Mouse (Mus musculus): ENCODE data around the gene Gm10577.

Gm10577 gene

GRCm38 (mm10) chr4:100994442-100995255 lies 25.8 kb downstream of the Gm10577 start:
- no peak for DNase-seq (ENCODE audit: low spot score)

DNA sequence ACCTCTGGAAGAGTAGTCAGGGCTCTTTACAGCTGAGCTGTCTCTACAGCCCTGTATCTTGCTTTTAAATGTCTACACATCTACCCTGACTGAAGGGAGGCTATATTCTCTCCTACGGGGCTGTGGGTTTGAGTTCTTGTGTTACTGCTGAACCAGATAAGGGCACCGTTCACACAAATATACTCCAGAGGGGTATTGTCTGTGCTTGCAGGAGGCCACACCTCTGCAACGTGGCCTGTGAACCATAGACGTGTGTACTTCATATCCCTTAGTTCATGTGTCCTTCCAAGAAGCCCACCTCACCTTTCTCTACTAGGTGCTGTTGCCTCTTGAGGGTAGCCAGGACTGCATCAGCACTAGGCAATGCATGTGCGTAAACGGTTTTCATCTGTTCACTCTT lies 28.4 kb downstream of the Gm10577 start:
- no peak for DNase-seq (ENCODE audit: low spot score)

DNA sequence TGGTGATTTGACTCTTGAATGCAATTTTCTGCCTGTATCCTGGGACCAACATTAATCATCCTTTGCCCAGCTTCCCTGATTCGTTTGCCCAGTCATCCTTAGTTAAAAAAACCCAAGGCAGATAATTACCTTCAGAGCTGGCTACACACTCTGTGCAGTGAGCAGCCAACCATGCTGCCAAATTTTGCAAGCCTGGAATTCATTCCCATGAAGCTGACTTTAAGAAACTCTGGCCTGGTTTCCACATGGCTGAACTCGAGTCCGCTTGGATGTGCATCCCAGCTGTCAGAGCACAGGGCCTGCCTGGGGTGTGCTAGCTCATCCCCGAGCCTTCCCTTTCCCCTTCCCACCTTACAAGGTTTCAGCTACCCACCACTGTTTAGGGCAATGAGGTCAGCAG lies 29.5 kb downstream of the Gm10577 start:
- DNase-seq (ENCODE audit: low spot score) = no peak

DNA sequence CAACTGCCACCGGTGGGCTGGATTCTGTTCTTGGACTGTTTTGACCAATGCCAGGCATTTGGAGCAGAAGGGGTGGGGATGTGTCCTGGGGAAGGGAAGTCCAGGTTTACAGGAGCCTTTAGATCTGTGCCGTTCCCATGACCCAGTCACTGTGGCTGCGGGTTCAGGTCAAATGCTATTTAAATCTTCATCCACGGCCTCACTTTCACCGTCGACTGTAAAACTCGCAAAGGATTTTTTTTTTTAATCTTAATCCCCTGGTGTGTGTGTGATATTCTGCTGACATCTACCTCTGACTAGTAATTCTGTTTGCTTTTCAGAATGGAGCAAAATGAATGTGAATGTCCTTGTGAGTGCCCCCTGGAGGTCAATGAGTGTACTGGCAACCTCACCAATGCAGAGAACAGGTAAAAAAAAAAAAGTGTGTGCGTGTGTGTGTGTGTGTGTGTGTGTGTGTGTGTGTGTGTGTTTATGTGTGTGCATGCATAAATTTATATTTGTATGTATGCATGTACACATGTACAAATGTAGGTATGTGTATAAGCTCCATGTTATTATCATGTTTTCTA lies 32.2 kb downstream of the Gm10577 start:
- DNase-seq (ENCODE audit: low spot score) = no peak

DNA sequence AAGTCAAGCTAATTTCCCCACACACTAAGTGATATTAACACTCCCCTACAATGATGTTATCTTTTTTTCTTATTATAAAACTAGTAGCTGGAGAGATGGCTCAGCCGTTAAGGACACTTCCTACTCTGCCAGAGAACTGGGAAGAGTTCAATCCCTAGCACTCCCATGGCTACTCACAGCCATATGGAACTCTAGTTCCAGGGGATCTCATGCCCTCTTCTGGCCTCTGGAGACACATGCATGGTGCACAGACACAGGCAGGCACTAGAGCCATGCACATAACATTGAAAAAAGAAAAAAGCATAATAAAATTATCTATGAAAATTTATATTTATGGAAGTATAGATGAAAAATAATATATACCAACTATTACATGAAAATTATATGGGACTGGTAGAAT lies 33.3 kb downstream of the Gm10577 start:
- DNase-seq (ENCODE audit: low spot score) = no peak

GRCm38 (mm10) chr4:100977522-100977921 lies 43.0 kb downstream of the Gm10577 start:
- no peak for DNase-seq (ENCODE audit: low spot score)

- no peak for DNase-seq (ENCODE audit: low spot score)
These were observed 46.0 kb downstream of the Gm10577 start for GRCm38 (mm10) chr4:100974455-100975035.

- DNase-seq (ENCODE audit: low spot score) = no peak
These were observed 46.6 kb downstream of the Gm10577 start for GRCm38 (mm10) chr4:100973641-100974454.
